Mouse (Mus musculus) ES-Bruce4 (cell line): ENCODE data around the gene Olfr1493-ps1. TPM values are rescaled to one million over a fixed set of nuclear protein-coding genes. Genes with fewer than 3 reads are reported as not detected.

Experiments used
- H3K27ac ChIP-seq: 2 replicates; pipeline ENCODE4 v1.5.1; 2012; ENCODE audit warnings: low read length, inconsistent platforms; ENCODE audit not compliant: insufficient read depth
- H3K27me3 ChIP-seq: 2 replicates; pipeline ENCODE4 v1.6.1; 2012; ENCODE audit warnings: mild to moderate bottlenecking, low read length, inconsistent platforms; ENCODE audit not compliant: control insufficient read depth, poor library complexity, insufficient read depth, severe bottlenecking
- H3K36me3 ChIP-seq: 2 replicates; pipeline ENCODE4 v1.6.1; 2012; ENCODE audit warnings: inconsistent platforms, mild to moderate bottlenecking, low read length, moderate library complexity; ENCODE audit not compliant: control insufficient read depth, poor library complexity, insufficient read depth, severe bottlenecking
- H3K4me1 ChIP-seq: one replicate; pipeline ENCODE4 v1.8.1; 2011; ENCODE audit warnings: low read length; ENCODE audit not compliant: control insufficient read depth, insufficient read depth
- H3K4me3 ChIP-seq: 2 replicates; pipeline ENCODE4 v1.5.1; 2011; ENCODE audit warnings: low read depth, mild to moderate bottlenecking, low read length
- H3K9ac ChIP-seq: 2 replicates; pipeline ENCODE4 v1.6.1; 2012; ENCODE audit warnings: low read depth, mild to moderate bottlenecking, inconsistent platforms; ENCODE audit not compliant: poor library complexity, severe bottlenecking
- H3K9me3 ChIP-seq: replicated peaks from 2 replicates; pipeline ENCODE4 v1.6.1; 2012; ENCODE audit warnings: mild to moderate bottlenecking, low read length, inconsistent platforms; ENCODE audit not compliant: control insufficient read depth, poor library complexity, insufficient read depth, severe bottlenecking
- CTCF ChIP-seq: IDR thresholded peaks from one replicate; pipeline ENCODE4 v1.8.1; 2011; ENCODE audit warnings: low read depth, low read length
- EP300 ChIP-seq: IDR thresholded peaks from 2 replicates; pipeline ENCODE4 v1.6.1; 2011; ENCODE audit warnings: low read depth, low read length; ENCODE audit not compliant: insufficient read depth
- POLR2A ChIP-seq: IDR thresholded peaks from one replicate; pipeline ENCODE4 v1.8.1; 2011; ENCODE audit warnings: low read length; ENCODE audit not compliant: insufficient read depth
- polyA plus RNA-seq: library from polyadenylated mRNA; stranded (reverse); fragments of >200 nt; gene quantifications from 2 replicates; pipeline ENCODE4 v1.2.4, GENCODE M21; 2011; ENCODE audit warnings: low read depth; ENCODE audit not compliant: missing spikeins, insufficient read depth, insufficient read length

Gene Olfr1493-ps1
- polyA plus RNA-seq, 1 experiment, result not detected

DNA sequence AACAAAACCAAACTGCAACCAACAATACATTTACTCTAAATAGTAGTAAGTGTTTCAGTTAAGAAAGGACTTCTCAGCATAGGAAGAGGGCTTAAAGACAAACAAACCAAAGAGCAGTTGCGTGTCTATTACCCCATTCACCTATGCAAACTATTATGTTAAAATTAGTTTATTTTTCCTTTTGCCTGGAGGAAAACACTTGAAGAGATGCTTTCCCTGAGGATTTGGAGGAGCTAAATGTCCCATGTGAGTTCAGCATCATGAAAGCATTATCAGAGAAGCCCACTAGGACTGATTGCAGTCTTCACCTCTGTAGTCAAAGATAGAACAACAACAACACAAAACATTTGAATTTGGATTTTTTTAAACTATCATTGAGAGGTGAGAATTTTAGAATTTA lies 54.5 kb downstream of the Olfr1493-ps1 start, which contains the start of gene Olfr1496:
Olfr1496 (plus strand) TSS at position 301 of the 400 bp plus-strand sequence.
- Histone ChIP-seq H3K27me3 (no peaks in the 10 kb centered on the region), H3K9me3 (no peaks in the 10 kb centered on the region), H3K4me3 (no peak within 1 kb of the TSS), H3K4me1 (no peaks in the 10 kb centered on the region), H3K9ac (no peak within 1 kb of the TSS), H3K36me3 (no peaks in the 10 kb centered on the region), H3K27ac (no peak within 1 kb of the TSS)
- TF ChIP-seq CTCF (no peak), EP300 (no peak), POLR2A (no peak)

Other genes with a start within 250 kb of the Olfr1493-ps1 start
- not detected in 2 replicates for gene Olfr1475, start 243.1 kb upstream of the Olfr1493-ps1 start, polyA plus RNA-seq
- gene Olfr1477, start 222.7 kb upstream of the Olfr1493-ps1 start, polyA plus RNA-seq, result not detected in 2 replicates
- not detected in 2 replicates for gene Olfr1480, start 195.4 kb upstream of the Olfr1493-ps1 start, polyA plus RNA-seq
- gene Olfr1484, start 139.8 kb upstream of the Olfr1493-ps1 start, polyA plus RNA-seq, result not detected in 2 replicates
- not detected in 2 replicates for gene Olfr1487, start 105.9 kb upstream of the Olfr1493-ps1 start, polyA plus RNA-seq
- 0.13 TPM in 1 of 2 replicates, not detected in the other for gene Olfr1489, start 91.7 kb upstream of the Olfr1493-ps1 start, polyA plus RNA-seq
- gene Olfr1490, start 72.2 kb upstream of the Olfr1493-ps1 start, polyA plus RNA-seq, result not detected in 2 replicates
- not detected in 2 replicates for gene Olfr1491, start 26.0 kb upstream of the Olfr1493-ps1 start, polyA plus RNA-seq
- gene Olfr1494, start 16.4 kb downstream of the Olfr1493-ps1 start, polyA plus RNA-seq, result not detected in 2 replicates
- not detected in 2 replicates for gene Olfr1495, start 41.3 kb downstream of the Olfr1493-ps1 start, polyA plus RNA-seq
- not detected in 2 replicates for gene Olfr1496, start 54.6 kb downstream of the Olfr1493-ps1 start, polyA plus RNA-seq
- gene Olfr1497, start 74.9 kb downstream of the Olfr1493-ps1 start, polyA plus RNA-seq, result not detected in 2 replicates
- not detected in 2 replicates for gene Olfr1499, start 96.2 kb downstream of the Olfr1493-ps1 start, polyA plus RNA-seq
- gene Olfr1500, start 107.2 kb downstream of the Olfr1493-ps1 start, polyA plus RNA-seq, result not detected in 2 replicates
- not detected in 2 replicates for gene Olfr1501, start 127.4 kb downstream of the Olfr1493-ps1 start, polyA plus RNA-seq
- gene Olfr1502, start 138.5 kb downstream of the Olfr1493-ps1 start, polyA plus RNA-seq, result not detected in 2 replicates
- gene Olfr1504, start 174.7 kb downstream of the Olfr1493-ps1 start, polyA plus RNA-seq, result not detected in 2 replicates
- 0.18 TPM in 1 of 2 replicates, not detected in the other for gene Olfr1505, start 190.3 kb downstream of the Olfr1493-ps1 start, polyA plus RNA-seq